Comparison of ENCODE assay signal across 14 mouse cellular contexts in genomic region chr8:35927408-35927871, GRCm38 (mm10).
DNase-seq lines count a peak whose midpoint lies in the region; ATAC-seq lines count a peak whose summit lies in the region.
"Had no signal": no experiment of that assay in that cellular context is flagged by ENCODE, and none has a peak within 500 bp of the region (broad histone marks: within the 10 kb centered on the region; RNA-seq: fewer than 3 reads in every experiment).

No protein-coding gene starts in this region.

- no peak overlapping the region for H3K4me2 ChIP-seq in neural tube, embryonic 15.5 days
- H3K4me2 ChIP-seq: embryonic facial prominence, embryonic 15.5 days; midbrain, embryonic 13.5 days had no signal

- no peaks in the 10 kb centered on the region for H3K9me3 ChIP-seq in heart, embryonic 10.5 days
- H3K9me3 ChIP-seq in neural tube, embryonic 15.5 days (replicated peaks), result no peaks in the 10 kb centered on the region
- H3K9me3 ChIP-seq: embryonic facial prominence, embryonic 15.5 days; hindbrain, embryonic 10.5 days had no signal

- WGBS in heart, embryonic 10.5 days, result 85% methylated on average over 5 of the region's 5 CpGs
- 86% methylated on average over 5 of the region's 5 CpGs for WGBS in neural tube, embryonic 15.5 days

- ATAC-seq in neural tube, embryonic 15.5 days (ENCODE audit: low FRiP score), result no peak
- ATAC-seq: midbrain, embryonic 13.5 days had no signal

- H3K4me3 ChIP-seq in heart, embryonic 10.5 days, result no peak overlapping the region
- H3K4me3 ChIP-seq in neural tube, embryonic 15.5 days (replicated peaks), result no peak overlapping the region
- H3K4me3 ChIP-seq: embryonic facial prominence, embryonic 15.5 days; hindbrain, embryonic 10.5 days; midbrain, embryonic 13.5 days had no signal

- H3K27me3 ChIP-seq in heart, embryonic 10.5 days (ENCODE audit: insufficient read depth, poor library complexity, severe bottlenecking), result no peaks in the 10 kb centered on the region
- no peaks in the 10 kb centered on the region for H3K27me3 ChIP-seq in neural tube, embryonic 15.5 days (replicated peaks)
- H3K27me3 ChIP-seq: embryonic facial prominence, embryonic 15.5 days; midbrain, embryonic 13.5 days had no signal

- H3K36me3 ChIP-seq in heart, embryonic 10.5 days, result no peaks in the 10 kb centered on the region
- no peaks in the 10 kb centered on the region for H3K36me3 ChIP-seq in neural tube, embryonic 15.5 days
- H3K36me3 ChIP-seq: embryonic facial prominence, embryonic 15.5 days; hindbrain, embryonic 10.5 days; midbrain, embryonic 13.5 days had no signal

- DNase-seq in cerebellum, postnatal 25 days, result peak; percentile 41 to 55
- DNase-seq in cerebellum, adult 11-12 months, result no peak
- peak; percentile 13 for DNase-seq in heart, embryonic 10.5 days (ENCODE audit: low spot score)
- no peak for DNase-seq in heart, postnatal 4 days
- DNase-seq in neural tube, embryonic 10.5 days (ENCODE audit: extremely low spot score, low spot score), result no peak
- DNase-seq in B cell, adult 2 months, result no peak
- DNase-seq in ovary, adult 18-20 months (ENCODE audit: low spot score), result no peak
- DNase-seq: kidney, postnatal 4 days; liver; thymus, adult 18-20 months had no signal

- peaks cover 4% of the 10 kb centered on the region for H3K4me1 ChIP-seq in heart, embryonic 10.5 days
- H3K4me1 ChIP-seq in neural tube, embryonic 15.5 days, result no peaks in the 10 kb centered on the region
- H3K4me1 ChIP-seq: embryonic facial prominence, embryonic 15.5 days; hindbrain, embryonic 10.5 days; midbrain, embryonic 13.5 days had no signal

- no peak overlapping the region for H3K9ac ChIP-seq in neural tube, embryonic 15.5 days (replicated peaks)
- H3K9ac ChIP-seq: embryonic facial prominence, embryonic 15.5 days; midbrain, embryonic 13.5 days had no signal

- H3K27ac ChIP-seq in heart, embryonic 10.5 days, result 0 out of 2 replicates have a peak overlapping the region, but pooled peaks have one; percentile 29
- 0 out of 2 replicates have a peak overlapping the region, but pooled peaks have one; percentile 41 for H3K27ac ChIP-seq in neural tube, embryonic 15.5 days (replicated peaks)
- H3K27ac ChIP-seq: embryonic facial prominence, embryonic 15.5 days; hindbrain, embryonic 10.5 days; midbrain, embryonic 13.5 days had no signal

Comparison
In these comparisons a context has a peak if more than half of its experiments do, and no peak if none do; other contexts are left out.
1. DNase-seq: peak in cerebellum, postnatal 25 days (2 of 2) and heart, embryonic 10.5 days (single experiment); none in cerebellum, adult 11-12 months (single experiment), heart, postnatal 4 days (single experiment), neural tube, embryonic 10.5 days (single experiment), B cell, adult 2 months (0 of 2) and ovary, adult 18-20 months (single experiment).